Mouse (Mus musculus) bone marrow, adult 2 months (tissue): ENCODE measurements around the gene Nadk.

Experiments
- CTCF ChIP-seq: fragments of 200-500 bp; IDR thresholded peaks from 2 replicates; pipeline ENCODE4 v1.5.1; 2011; ENCODE audit warnings: low read length, control low read depth; ENCODE audit not compliant: control insufficient read depth, insufficient read depth
- POLR2A ChIP-seq: fragments of 200-500 bp; IDR thresholded peaks from 2 replicates; pipeline ENCODE4 v1.6.1; 2011; ENCODE audit warnings: low read depth, mild to moderate bottlenecking, control low read depth, low read length, borderline replicate concordance; ENCODE audit not compliant: control insufficient read depth

DNA sequence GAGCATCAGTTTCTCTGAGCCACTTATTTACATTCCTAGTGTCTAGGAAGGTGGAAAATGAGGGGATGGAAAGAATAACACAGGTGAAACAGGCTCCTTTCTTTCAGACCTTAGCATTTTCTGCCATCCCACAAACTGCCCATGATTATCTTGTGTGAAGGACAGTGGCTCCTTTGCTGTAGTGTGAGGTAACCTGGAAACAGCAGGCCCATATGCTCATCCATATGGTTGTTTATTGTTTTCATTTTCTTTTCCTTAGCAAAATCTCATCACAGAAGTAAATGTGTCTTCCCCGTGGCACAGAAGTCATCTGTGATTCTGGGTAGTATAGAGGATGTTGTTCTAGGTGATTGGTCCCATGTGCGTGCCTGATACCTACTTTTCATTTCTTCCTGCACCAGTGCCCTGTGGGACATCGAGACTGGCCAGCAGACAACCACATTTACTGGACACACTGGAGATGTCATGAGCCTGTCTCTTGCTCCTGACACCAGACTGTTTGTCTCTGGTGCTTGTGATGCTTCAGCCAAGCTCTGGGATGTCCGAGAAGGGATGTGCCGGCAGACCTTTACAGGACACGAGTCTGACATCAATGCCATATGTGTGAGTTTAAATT lies 9.2 kb upstream of the Nadk start:
- TF ChIP-seq CTCF (no peak), POLR2A (no peak)
